Mouse (Mus musculus) c-Kit-positive CD71-negative TER-119-negative erythroid progenitor cells, embryonic 14.5 days (primary cell): Measurements from ENCODE around the gene Crocc2.

Experiments used
- DNase-seq: peaks from one replicate; pipeline ENCODE4 v3.0.0-alpha.2; 2013; ENCODE audit warnings: low read depth

The Crocc2 gene

GRCm38 (mm10) chr1:93216839-93217497, 48.4 kb downstream of the Crocc2 start:
- no peak for DNase-seq

GRCm38 (mm10) chr1:93217530-93217929, 49.0 kb downstream of the Crocc2 start:
- no peak for DNase-seq

DNA sequence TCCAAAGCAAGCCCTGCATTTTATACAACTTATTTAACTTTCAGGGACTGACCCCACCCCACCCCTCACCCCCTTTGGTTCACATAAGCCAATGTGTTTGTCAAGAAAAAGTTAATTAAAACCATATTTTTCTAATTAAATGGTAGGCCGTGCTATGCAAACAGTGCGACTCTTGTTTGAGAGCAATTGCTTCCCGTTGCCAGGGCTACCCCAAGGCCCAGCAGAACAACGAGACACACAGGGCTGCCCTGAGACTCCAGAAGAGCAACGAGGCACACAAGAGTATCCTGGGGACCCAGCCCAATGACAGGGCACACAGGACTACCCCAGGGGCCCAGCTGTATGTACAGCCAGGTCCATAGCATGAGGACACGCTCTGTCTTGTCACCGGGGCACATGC, 52.3 kb downstream of the Crocc2 start:
- no peak for DNase-seq

GRCm38 (mm10) chr1:93223972-93224371, 55.4 kb downstream of the Crocc2 start:
- DNase-seq, result peak; percentile 17

DNA sequence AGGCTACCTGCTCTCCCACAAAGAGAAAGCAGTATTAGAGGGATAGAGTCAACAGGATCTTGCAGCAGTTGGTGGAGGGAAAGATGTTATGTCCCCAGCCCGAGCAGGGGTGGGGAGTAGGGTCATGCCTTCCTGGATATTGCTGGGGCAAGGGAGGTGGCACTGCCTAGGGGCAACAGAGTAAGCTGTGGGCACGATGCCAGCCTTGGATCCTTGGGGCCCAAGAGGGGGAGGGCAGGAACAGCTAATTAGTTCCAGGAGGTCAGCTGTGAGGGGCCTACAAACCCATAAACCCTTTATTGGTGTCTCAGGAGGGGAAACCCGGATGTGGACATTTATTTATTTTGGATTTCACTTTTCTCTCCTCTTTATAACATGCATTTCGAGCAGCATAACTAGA, 56.7 kb downstream of the Crocc2 start:
- DNase-seq, result no peak

DNA sequence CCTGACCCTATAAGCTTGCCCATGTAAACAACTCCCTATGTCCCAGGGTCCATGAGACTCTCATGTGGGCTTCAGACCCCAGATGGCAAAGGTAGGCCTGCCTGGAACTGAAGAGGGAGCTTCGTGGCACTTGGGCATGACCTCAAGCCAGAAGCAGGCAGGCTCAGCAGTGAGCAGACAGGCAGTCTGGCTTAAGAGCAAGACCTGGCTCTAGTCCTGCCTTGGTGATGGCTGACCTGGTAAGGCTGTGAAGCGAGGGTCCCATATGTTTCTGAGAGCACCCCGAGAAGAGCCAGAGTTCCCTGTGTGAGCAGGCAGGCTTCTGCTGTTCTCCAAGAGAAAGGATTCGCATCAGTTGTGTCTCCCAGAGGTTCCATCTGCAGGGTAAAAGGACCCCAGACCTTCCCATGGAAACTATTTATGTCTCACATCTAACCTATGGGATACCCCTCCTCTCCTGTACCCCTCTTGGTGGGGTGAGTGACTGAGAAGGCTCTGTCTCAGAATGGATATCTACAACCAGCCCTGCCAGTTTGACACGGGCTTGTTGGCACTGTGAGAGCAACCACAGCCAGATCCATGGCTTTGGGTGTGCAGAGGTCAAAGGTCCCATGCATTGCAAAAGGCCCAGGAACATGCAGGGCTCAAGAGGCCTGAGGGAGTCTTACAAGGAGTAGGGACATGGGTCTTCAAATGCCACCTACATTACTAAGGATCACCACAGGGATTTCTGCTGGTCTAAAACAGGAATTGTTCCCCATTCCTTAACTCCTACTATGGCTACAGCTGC, 57.4 kb downstream of the Crocc2 start:
- DNase-seq, result no peak

- DNase-seq, result no peak
These were observed 58.9 kb downstream of the Crocc2 start for GRCm38 (mm10) chr1:93227303-93227975.

- DNase-seq, result no peak
These were observed 59.4 kb downstream of the Crocc2 start for GRCm38 (mm10) chr1:93227976-93228365.

DNA sequence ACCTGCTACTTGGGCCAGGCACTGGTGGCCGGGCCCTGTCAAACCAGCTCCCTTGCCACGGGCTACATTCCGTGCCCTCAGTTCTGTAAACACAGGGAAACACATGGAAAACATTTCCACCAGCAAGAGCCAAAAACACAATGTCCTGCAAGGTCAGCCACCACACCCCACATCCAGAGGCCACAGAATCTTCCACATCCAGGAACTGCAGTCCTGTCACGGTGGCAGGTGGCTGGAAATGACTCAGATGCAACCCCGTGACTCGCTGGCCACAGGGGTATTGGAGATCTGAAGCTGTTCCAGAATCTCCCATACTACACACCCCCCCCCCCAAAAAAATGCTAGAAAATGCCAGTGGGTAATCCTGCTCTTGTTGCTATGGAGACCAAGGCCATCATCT, 60.7 kb downstream of the Crocc2 start:
- no peak for DNase-seq

GRCm38 (mm10) chr1:93229626-93230025, 61.1 kb downstream of the Crocc2 start:
- no peak for DNase-seq

DNA sequence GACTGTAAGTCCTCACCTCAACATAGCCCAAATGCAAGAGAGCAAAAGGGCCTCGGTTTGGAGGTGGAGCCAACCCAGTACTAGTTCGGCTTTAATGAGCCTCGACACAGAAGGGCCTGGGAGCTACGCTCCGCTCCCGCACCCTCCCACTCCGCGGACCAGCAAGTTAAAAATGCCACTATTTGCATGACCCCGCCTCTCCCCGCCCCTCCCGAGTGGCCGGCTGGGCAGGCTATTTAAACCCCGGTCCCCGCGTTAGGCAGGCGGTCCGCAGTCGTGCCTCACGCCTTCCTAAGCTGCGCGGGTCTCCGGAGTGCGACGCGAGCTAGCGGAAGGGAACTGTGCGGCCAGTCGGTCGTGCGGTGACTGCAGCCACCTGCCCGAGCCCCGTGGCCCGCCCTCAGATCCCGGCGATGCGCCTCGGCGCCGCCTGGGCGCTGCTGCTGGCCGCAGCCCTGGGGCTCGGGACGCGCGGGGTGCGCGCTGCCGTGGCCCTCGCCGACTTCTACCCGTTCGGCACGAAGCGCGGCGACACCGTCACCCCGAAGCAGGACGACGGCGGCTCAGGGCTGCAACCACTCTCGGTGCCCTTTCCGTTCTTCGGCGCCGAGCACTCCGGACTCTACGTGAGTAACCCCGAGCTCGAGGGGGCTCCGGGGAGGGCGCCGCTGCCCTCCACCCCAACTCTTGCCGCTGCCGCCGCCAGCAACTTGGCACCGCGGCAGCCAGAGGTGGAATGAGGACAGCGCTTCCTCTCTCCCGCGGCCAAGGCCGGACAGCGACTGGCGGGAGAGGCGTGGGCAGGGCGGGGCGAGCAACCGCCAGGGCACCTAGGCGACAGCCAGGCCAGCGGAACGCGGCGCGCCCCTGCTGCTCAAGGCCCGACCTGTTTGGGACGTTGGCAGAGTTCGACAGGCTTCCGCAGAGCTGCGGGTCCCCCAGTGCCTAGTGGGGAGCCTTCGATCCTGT, 67.3 kb downstream of the Crocc2 start, which contains the start of gene Sned1:
TSS of gene Sned1 (plus strand) at position 266 of the 969 bp plus-strand sequence.
- peak; percentile 42 for DNase-seq

GRCm38 (mm10) chr1:93236545-93236924, 68.0 kb downstream of the Crocc2 start:
- no peak for DNase-seq

GRCm38 (mm10) chr1:93237676-93238075, 69.2 kb downstream of the Crocc2 start:
- no peak for DNase-seq

DNA sequence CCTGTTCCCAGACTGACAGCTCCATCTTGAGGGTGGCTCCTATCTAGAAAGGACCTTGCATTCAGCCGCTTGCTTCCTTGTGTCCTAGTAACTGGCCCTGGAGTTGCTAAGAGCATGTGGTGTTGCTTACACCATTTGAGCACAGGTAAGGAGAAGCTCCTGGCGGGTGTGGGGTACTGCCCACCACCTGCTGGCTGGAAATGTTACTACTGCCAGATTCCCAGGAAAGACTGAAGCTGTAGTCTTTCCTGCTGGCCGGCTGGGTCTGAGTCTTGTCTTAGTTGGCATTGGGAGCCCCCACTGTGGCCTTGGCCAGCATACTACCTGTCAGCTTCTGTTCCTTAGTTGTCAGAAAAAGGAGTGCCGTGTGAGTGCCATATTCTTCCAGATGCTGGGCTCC, 69.7 kb downstream of the Crocc2 start:
- no peak for DNase-seq

GRCm38 (mm10) chr1:93245936-93246335, 77.4 kb downstream of the Crocc2 start:
- no peak for DNase-seq

DNA sequence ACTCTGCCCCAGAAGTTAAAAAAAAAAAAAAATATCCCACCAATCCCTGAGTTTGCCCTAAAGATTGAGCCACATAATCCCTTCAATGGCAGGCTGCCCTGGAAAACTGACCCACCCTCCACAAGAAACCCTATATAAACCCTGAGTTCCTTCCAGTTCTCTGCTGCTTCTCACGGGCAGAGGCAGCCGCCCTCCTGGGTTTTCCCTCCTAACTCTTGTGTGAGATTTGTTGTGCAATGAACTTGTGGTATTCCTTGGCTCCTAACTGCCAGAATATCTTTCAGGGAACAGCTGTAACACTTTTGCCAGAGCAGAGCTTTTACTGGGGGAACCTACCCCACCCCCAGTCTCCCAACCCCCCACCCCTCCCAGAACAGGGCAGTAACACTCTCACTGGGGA, 84.1 kb downstream of the Crocc2 start:
- DNase-seq, result no peak

DNA sequence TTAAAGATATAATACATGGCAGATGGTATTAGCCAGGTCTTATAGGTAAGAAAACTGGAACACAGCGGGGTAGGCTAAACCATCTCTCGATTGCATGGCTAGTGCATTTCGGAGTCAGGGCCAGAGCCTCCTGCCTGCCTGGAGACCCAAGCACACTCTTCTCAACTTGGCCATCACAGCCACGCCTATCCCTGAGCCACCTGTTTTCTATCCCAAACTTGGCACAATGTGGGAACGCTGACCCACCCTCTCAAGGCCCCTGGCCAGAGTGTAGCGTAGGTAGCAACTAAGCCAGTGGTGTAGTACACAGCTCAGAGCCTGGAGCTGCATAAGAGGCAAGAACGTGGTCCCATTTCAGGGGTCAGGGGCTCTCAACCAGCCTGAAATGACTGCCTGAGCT, 87.2 kb downstream of the Crocc2 start:
- no peak for DNase-seq

DNA sequence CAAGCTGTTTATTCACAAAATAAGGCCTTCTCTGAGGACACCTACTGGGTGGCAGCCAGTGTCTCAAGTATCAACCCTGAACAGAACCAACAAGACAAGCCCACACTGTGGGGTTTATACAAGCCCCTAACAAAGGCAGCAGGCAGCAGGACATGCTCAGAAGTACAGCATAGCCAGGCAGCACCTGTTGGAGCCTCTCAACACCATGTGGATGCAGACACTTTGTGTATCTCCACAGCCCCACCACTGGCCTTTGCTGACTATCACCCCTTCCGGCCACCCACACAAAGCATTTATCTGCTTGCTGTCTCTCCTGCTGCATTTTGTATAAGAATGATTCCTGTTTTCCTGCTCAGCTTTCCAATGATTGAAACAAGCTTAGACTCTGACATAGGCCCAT, 89.0 kb downstream of the Crocc2 start:
- no peak for DNase-seq

- no peak for DNase-seq
These were observed 98.7 kb downstream of the Crocc2 start for GRCm38 (mm10) chr1:93267207-93267606.

- no peak for DNase-seq
These were observed 99.7 kb downstream of the Crocc2 start for GRCm38 (mm10) chr1:93268246-93268645.

DNA sequence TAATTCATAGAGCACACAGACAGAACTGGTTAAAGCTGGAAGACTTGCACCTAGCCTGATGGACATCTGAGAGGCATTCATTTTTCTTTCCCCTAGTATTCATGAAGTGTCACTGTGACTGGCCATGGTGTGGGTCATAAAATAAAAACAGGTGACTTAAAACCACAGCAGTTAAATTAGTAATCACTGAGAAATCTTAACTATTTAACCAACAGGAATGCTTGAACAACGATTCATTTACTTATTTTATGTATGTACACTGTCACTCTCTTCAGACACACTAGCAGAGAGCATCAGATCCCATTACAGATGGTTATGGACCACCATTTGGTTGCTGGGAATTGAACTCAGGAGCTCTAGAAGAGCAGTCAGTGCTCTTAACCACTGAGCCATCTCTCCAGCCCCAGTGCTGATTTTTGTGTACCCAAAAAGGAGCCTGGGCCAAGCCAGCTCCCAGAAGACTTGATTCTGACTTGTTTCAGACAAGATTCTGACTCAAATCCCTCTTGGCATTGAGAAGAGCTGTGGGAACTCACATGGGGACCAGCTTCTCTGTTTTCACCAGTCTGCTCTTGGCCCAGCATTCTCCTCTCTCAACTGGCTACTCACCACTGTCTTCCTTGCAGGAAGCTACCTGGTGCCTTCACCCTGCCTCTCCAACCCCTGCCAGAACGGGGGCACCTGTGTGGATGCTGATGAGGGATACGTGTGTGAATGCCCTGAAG, 102.2 kb downstream of the Crocc2 start:
- DNase-seq, result no peak
